Mouse (Mus musculus) midbrain, embryonic 12.5 days (tissue): Measurements from ENCODE around the gene Smg6. TPM values are rescaled to one million over a fixed set of nuclear protein-coding genes. Genes with fewer than 3 reads are reported as not detected.

Source experiments
- ATAC-seq: fragments of 200-750 bp; cut with Nextera tagmentation; 2 replicates; pipeline ENCODE4 v1.8.0; 2017; ENCODE audit warnings: low read depth, moderate TSS enrichment, moderate library complexity; ENCODE audit not compliant: low FRiP score
- H3K27ac ChIP-seq: fragments of 300-500 bp; sonication (generic); replicated peaks from 2 replicates; pipeline ENCODE4 v1.5.1; 2016; ENCODE audit warnings: mild to moderate bottlenecking
- H3K27me3 ChIP-seq: fragments of 300-500 bp; sonication (generic); 2 replicates; pipeline ENCODE4 v1.6.1; 2016; ENCODE audit warnings: mild to moderate bottlenecking
- H3K36me3 ChIP-seq: fragments of 300-500 bp; sonication (generic); 2 replicates; pipeline ENCODE4 v1.6.1; 2016
- H3K4me1 ChIP-seq: fragments of 300-500 bp; sonication (generic); 2 replicates; pipeline ENCODE4 v1.6.1; 2016
- H3K4me2 ChIP-seq: fragments of 300-500 bp; sonication (generic); replicated peaks from 2 replicates; pipeline ENCODE4 v1.6.1; 2016; ENCODE audit warnings: mild to moderate bottlenecking, moderate library complexity
- H3K4me3 ChIP-seq: fragments of 300-500 bp; sonication (generic); 2 replicates; pipeline ENCODE4 v1.5.1; 2016; ENCODE audit warnings: mild to moderate bottlenecking
- H3K9ac ChIP-seq: fragments of 300-500 bp; sonication (generic); replicated peaks from 2 replicates; pipeline ENCODE4 v1.6.1; 2016; ENCODE audit warnings: mild to moderate bottlenecking, moderate library complexity
- H3K9me3 ChIP-seq: fragments of 300-500 bp; sonication (generic); 2 replicates; pipeline ENCODE4 v1.6.1; 2016; ENCODE audit warnings: mild to moderate bottlenecking
- WGBS: fragments of 180-500 bp; shearing (Covaris S2); methylation state at CpG from one replicate; pipeline ENCODE4 v1.1.7; 2016; 5-methylcytosine and 5-hydroxymethylcytosine counted together
- polyA plus RNA-seq: library from polyadenylated mRNA; unstranded; fragments of >200 nt; fragmentation: Nextera tagmentation; extraction: Ambion mirVana; gene quantifications from 2 replicates; pipeline ENCODE4 v1.2.1, GENCODE M21; 2016

Gene Smg6
- polyA plus RNA-seq, 1 experiment from 2014 or later, result 22.6 TPM

DNA sequence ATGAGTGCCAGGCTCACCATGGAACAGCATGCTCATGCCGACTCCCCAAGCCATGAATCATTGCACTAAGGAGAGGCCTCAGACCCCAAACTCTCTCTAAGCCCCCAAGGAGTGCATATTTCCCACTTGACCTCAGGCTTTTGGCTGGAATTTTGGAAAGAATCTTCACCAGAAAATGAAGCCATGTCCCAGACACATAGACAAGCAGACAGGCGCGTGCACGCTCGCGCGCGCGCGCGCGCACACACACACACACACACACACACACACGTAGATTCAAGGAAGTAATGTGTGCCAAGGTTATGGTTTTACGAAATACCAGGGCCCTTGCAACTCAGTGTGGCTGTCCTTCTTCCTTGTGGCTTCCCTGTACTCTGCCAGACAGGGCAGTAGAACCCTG lies 232.8 kb downstream of the Smg6 start:
- Histone ChIP-seq H3K4me1 (no peaks in the 10 kb centered on the region), H3K4me3 (no peak overlapping the region), H3K27me3 (peaks cover 10% of the 10 kb centered on the region), H3K27ac (no peak overlapping the region), H3K9ac (no peak overlapping the region), H3K36me3 (peaks cover 52% of the 10 kb centered on the region), H3K9me3 (no peaks in the 10 kb centered on the region), H3K4me2 (no peak overlapping the region)
- WGBS, result 94% methylated on average over 14 of the region's 14 CpGs
- no peak for ATAC-seq

- no peak overlapping the region for H3K9ac ChIP-seq
- H3K27me3 ChIP-seq, result peaks cover 21% of the 10 kb centered on the region
- H3K4me1 ChIP-seq, result no peaks in the 10 kb centered on the region
- ATAC-seq, result no peak
- 63% methylated on average over 2 of the region's 2 CpGs for WGBS
- H3K36me3 ChIP-seq, result peaks cover 54% of the 10 kb centered on the region
- H3K4me3 ChIP-seq, result no peak overlapping the region
- H3K27ac ChIP-seq, result no peak overlapping the region
- H3K4me2 ChIP-seq, result no peak overlapping the region
- no peaks in the 10 kb centered on the region for H3K9me3 ChIP-seq
Observed at GRCm38 (mm10) chr11:75159564-75159963, 233.9 kb downstream of the Smg6 start.

- Histone ChIP-seq H3K27me3 (peaks cover 35% of the 10 kb centered on the region), H3K27ac (no peak overlapping the region), H3K4me3 (no peak overlapping the region), H3K36me3 (peaks cover 54% of the 10 kb centered on the region), H3K9ac (no peak overlapping the region), H3K4me1 (peaks cover 6% of the 10 kb centered on the region), H3K4me2 (no peak overlapping the region), H3K9me3 (no peaks in the 10 kb centered on the region)
- ATAC-seq, result no peak
- WGBS, result 79% methylated on average over 7 of the region's 7 CpGs
Observed at GRCm38 (mm10) chr11:75160954-75161353, 235.3 kb downstream of the Smg6 start.

GRCm38 (mm10) chr11:75161417-75162008 lies 235.9 kb downstream of the Smg6 start:
- 95% methylated on average over 4 of the region's 4 CpGs for WGBS
- peaks cover 12% of the 10 kb centered on the region for H3K4me1 ChIP-seq
- no peak for ATAC-seq
- no peak overlapping the region for H3K27ac ChIP-seq
- H3K9me3 ChIP-seq, result no peaks in the 10 kb centered on the region
- H3K4me3 ChIP-seq, result no peak overlapping the region
- no peak overlapping the region for H3K4me2 ChIP-seq
- H3K27me3 ChIP-seq, result peaks cover 40% of the 10 kb centered on the region
- H3K9ac ChIP-seq, result no peak overlapping the region
- peaks cover 54% of the 10 kb centered on the region for H3K36me3 ChIP-seq

- no peak for ATAC-seq
- Histone ChIP-seq H3K9ac (no peak overlapping the region), H3K9me3 (no peaks in the 10 kb centered on the region), H3K27me3 (peaks cover 52% of the 10 kb centered on the region), H3K4me1 (peaks cover 23% of the 10 kb centered on the region), H3K4me3 (no peak overlapping the region), H3K4me2 (no peak overlapping the region), H3K27ac (no peak overlapping the region), H3K36me3 (peaks cover 54% of the 10 kb centered on the region)
- 90% methylated on average over 12 of the region's 12 CpGs for WGBS
Observed at GRCm38 (mm10) chr11:75162591-75163080, 237.0 kb downstream of the Smg6 start.

GRCm38 (mm10) chr11:75163379-75163778 lies 237.8 kb downstream of the Smg6 start:
- Histone ChIP-seq H3K9me3 (no peaks in the 10 kb centered on the region), H3K4me2 (no peak overlapping the region), H3K27ac (no peak overlapping the region), H3K36me3 (peaks cover 50% of the 10 kb centered on the region), H3K4me3 (no peak overlapping the region), H3K4me1 (peaks cover 30% of the 10 kb centered on the region), H3K27me3 (peaks cover 59% of the 10 kb centered on the region), H3K9ac (no peak overlapping the region)
- ATAC-seq, result no peak
- 93% methylated on average over 6 of the region's 6 CpGs for WGBS

GRCm38 (mm10) chr11:75164051-75164450 lies 238.4 kb downstream of the Smg6 start:
- WGBS, result 78% methylated on average over 2 of the region's 2 CpGs
- Histone ChIP-seq H3K27ac (no peak overlapping the region), H3K9me3 (no peaks in the 10 kb centered on the region), H3K4me2 (no peak overlapping the region), H3K4me3 (no peak overlapping the region), H3K4me1 (peaks cover 37% of the 10 kb centered on the region), H3K9ac (no peak overlapping the region), H3K27me3 (peaks cover 66% of the 10 kb centered on the region), H3K36me3 (peaks cover 43% of the 10 kb centered on the region)
- no peak for ATAC-seq

DNA sequence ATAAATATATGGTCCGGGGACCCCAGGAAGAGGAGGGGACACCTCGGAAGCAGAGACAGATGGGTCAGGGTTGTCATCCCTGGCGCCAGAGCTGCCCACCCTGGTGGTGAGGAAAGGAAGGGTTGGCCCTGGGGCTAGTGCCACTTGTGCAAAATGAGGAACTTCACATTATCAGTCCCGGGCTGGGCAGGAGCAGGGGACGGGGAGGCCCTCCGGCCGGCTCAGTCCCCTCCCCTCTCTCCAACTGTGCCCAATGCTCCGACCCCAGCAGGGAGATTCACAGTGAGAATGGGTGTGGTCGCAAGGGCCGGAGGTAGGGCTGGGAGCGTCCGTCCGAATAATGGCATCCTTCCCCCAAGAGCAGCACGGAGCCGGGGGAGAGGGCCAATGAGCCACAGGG lies 239.1 kb downstream of the Smg6 start:
- Histone ChIP-seq H3K9ac (no peak overlapping the region), H3K4me3 (no peak overlapping the region), H3K4me1 (peaks cover 44% of the 10 kb centered on the region), H3K36me3 (peaks cover 37% of the 10 kb centered on the region), H3K27ac (no peak overlapping the region), H3K27me3 (peaks cover 73% of the 10 kb centered on the region), H3K9me3 (no peaks in the 10 kb centered on the region), H3K4me2 (0 out of 2 replicates have a peak overlapping the region, but pooled peaks have one; percentile 3)
- 15% methylated on average over 15 of the region's 15 CpGs for WGBS
- no peak for ATAC-seq

GRCm38 (mm10) chr11:75165441-75166192 lies 240.0 kb downstream of the Smg6 start:
- H3K9ac ChIP-seq, result no peak overlapping the region; the same call in 1 of the 2 replicates
- ATAC-seq, result no peak
- peaks cover 82% of the 10 kb centered on the region for H3K27me3 ChIP-seq
- WGBS, result 3% methylated on average over 54 of the region's 54 CpGs
- no peak overlapping the region for H3K27ac ChIP-seq
- H3K4me2 ChIP-seq, result peak overlapping the region; percentile 65; the same call in 1 of the 2 replicates
- peaks cover 29% of the 10 kb centered on the region for H3K36me3 ChIP-seq
- H3K4me3 ChIP-seq, result peak overlapping the region; percentile 46
- H3K9me3 ChIP-seq, result no peaks in the 10 kb centered on the region
- peaks cover 53% of the 10 kb centered on the region for H3K4me1 ChIP-seq

GRCm38 (mm10) chr11:75166193-75166842 lies 240.7 kb downstream of the Smg6 start:
- peak overlapping the region; percentile 46 for H3K4me3 ChIP-seq
- 3% methylated on average over 55 of the region's 55 CpGs for WGBS
- peaks cover 57% of the 10 kb centered on the region for H3K4me1 ChIP-seq
- peak overlapping the region; percentile 65 for H3K4me2 ChIP-seq
- peaks cover 89% of the 10 kb centered on the region for H3K27me3 ChIP-seq
- H3K9ac ChIP-seq, result peak overlapping the region; percentile 11; the same call in 1 of the 2 replicates
- peaks cover 24% of the 10 kb centered on the region for H3K36me3 ChIP-seq
- ATAC-seq, result no peak
- no peak overlapping the region for H3K27ac ChIP-seq
- no peaks in the 10 kb centered on the region for H3K9me3 ChIP-seq

DNA sequence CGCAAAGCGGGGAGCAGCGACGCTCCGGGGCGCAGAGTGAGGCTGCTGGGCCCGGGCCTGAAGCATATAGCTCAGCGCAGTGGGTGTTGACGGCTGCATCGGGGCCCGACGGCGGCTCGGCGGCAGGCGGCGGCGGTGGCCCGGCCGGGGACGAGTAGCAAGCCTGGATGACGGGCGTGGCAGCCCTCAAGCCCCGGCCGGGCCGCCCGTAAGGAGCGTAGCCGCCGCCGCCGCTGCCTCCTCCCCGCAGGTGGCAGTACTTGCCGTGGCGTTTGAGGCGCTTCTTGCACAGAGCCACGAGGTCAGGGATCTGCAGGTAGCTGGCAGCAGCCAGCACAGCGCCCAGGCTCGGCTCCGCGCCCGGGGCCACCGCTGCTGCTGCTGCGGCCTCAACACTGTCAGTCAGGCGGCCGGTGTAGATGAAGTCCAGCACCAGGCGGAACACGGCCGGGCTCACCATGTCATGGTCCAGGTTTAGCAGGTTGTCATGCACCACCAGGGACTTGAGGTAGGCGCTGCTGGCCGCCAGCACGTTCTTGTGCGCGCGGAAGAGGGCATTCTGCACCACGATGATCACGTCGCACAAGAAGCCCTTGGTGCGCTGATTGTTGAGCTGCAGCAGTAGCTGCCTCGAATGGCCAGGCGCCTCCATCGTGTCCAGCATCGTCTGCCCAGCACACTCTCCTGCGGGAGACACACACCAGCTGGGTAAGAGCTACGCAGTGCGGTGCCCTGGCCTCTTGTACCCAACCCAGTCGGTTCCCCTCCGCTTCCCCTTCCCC lies 241.4 kb downstream of the Smg6 start:
- H3K27ac ChIP-seq, result no peak overlapping the region
- H3K9ac ChIP-seq, result 0 out of 2 replicates have a peak overlapping the region, but pooled peaks have one; percentile 11
- H3K4me3 ChIP-seq, result peak overlapping the region; percentile 46
- peaks cover 96% of the 10 kb centered on the region for H3K27me3 ChIP-seq
- no peak for ATAC-seq
- 2% methylated on average over 68 of the region's 68 CpGs for WGBS
- no peaks in the 10 kb centered on the region for H3K9me3 ChIP-seq
- H3K4me2 ChIP-seq, result peak overlapping the region; percentile 65
- H3K4me1 ChIP-seq, result peaks cover 60% of the 10 kb centered on the region
- peaks cover 17% of the 10 kb centered on the region for H3K36me3 ChIP-seq
